Mouse (Mus musculus): Measurements from ENCODE around the gene Pgls.

DNA sequence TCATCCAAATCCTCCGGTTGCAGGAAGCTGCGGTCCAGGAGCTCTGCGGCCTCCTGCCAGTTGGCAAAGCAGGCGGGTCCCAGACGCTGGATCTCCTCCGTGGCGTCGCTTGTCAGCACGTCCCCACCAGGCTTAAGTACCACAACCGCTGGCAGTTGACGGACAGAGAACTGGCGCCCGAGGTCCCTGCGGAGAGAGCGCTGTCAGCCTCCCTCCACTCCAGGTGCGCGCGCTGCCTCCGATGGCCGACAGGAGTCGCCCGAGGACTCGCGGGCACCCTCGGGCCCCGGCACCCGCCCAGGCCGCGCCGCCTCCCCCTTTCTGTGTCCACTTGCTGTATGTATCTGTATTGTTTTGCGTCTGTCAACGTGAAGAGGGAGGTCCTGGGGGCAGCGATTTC is 29.2 kb upstream of the Pgls start:
- TF ChIP-seq CTCF (IDR thresholded peaks at IDR 0.05; ENCODE audit: borderline replicate concordance, extremely low read depth, insufficient read depth, insufficient read length): peak; percentile 74
- no peak for TF ChIP-seq POLR2A (IDR thresholded peaks at IDR 0.05; ENCODE audit: borderline replicate concordance, extremely low read depth, insufficient read depth, insufficient read length, poor library complexity, severe bottlenecking)
